Mouse (Mus musculus) limb, embryonic 14.5 days (tissue): Measurements from ENCODE around the gene Lrrc59. TPM values are rescaled to one million over a fixed set of nuclear protein-coding genes. Genes with fewer than 3 reads are reported as not detected.

Source experiments
- ATAC-seq: fragments of 200-750 bp; cut with Nextera tagmentation; 2 replicates; pipeline ENCODE4 v1.8.0; 2017; ENCODE audit warnings: low read depth, moderate number of reproducible peaks, moderate TSS enrichment; ENCODE audit not compliant: low FRiP score
- DNase-seq: peaks from one replicate; pipeline ENCODE4 v3.0.0-alpha.2; 2015; ENCODE audit warnings: low spot score
- H3K27ac ChIP-seq: fragments of 300-500 bp; sonication (generic); replicated peaks from 2 replicates; pipeline ENCODE4 v1.5.1; 2014; ENCODE audit warnings: low read depth, mild to moderate bottlenecking, low read length, moderate library complexity, mixed read lengths
- H3K27me3 ChIP-seq: fragments of 300-500 bp; sonication (generic); 2 replicates; pipeline ENCODE4 v1.6.1; 2014; ENCODE audit warnings: low read length, mixed read lengths; ENCODE audit not compliant: control insufficient read depth, insufficient read depth
- H3K36me3 ChIP-seq: fragments of 300-500 bp; sonication (generic); 2 replicates; pipeline ENCODE4 v1.6.1; 2014; ENCODE audit warnings: mild to moderate bottlenecking, low read length, moderate library complexity, mixed read lengths; ENCODE audit not compliant: control insufficient read depth, insufficient read depth
- H3K4me1 ChIP-seq: fragments of 300-500 bp; sonication (generic); 2 replicates; pipeline ENCODE4 v1.6.1; 2014; ENCODE audit warnings: antibody characterized with exemption, low read length, mixed read lengths; ENCODE audit not compliant: control insufficient read depth, insufficient read depth
- H3K4me2 ChIP-seq: fragments of 300-500 bp; sonication (generic); replicated peaks from 2 replicates; pipeline ENCODE4 v1.6.1; 2014; ENCODE audit warnings: low read depth, mild to moderate bottlenecking, low read length, moderate library complexity; ENCODE audit not compliant: severe bottlenecking
- H3K4me3 ChIP-seq: fragments of 300-500 bp; sonication (generic); replicated peaks from 2 replicates; pipeline ENCODE4 v1.5.1; 2014; ENCODE audit warnings: low read length
- H3K9ac ChIP-seq: fragments of 300-500 bp; sonication (generic); 2 replicates; pipeline ENCODE4 v1.6.1; 2014; ENCODE audit warnings: mild to moderate bottlenecking, low read depth, low read length, moderate library complexity; ENCODE audit not compliant: severe bottlenecking
- H3K9me3 ChIP-seq: fragments of 300-500 bp; sonication (generic); 2 replicates; pipeline ENCODE4 v1.6.1; 2016; ENCODE audit warnings: low read length; ENCODE audit not compliant: control insufficient read depth
- POLR2A ChIP-seq: fragments of 200-500 bp; IDR thresholded peaks from 2 replicates; pipeline ENCODE4 v1.8.0; 2012; ENCODE audit warnings: inconsistent platforms, mild to moderate bottlenecking, moderate library complexity, borderline replicate concordance; ENCODE audit not compliant: insufficient read depth, insufficient read length; ENCODE audit errors: extremely low read depth
- WGBS: fragments of 180-500 bp; shearing (Covaris S2); extraction: QIAGEN DNeasy Blood & Tissue Kit; methylation state at CpG from one replicate; pipeline ENCODE4 v1.1.7; 2014; 5-methylcytosine and 5-hydroxymethylcytosine counted together
- polyA plus RNA-seq, 2 experiments: library from polyadenylated mRNA; depleted of rRNA in 1 of 2; stranded (reverse) in 1 of 2; unstranded in 1 of 2; fragments of >200 nt; fragmentation: Nextera tagmentation in 1 of 2; extraction: Ambion mirVana in 1 of 2; gene quantifications; 2 replicates each; pipeline versions ENCODE4 v1.2.1 to v1.2.3; 2012 to 2014

Gene Lrrc59
- polyA plus RNA-seq, 2 experiments, result 149 to 200 TPM

DNA sequence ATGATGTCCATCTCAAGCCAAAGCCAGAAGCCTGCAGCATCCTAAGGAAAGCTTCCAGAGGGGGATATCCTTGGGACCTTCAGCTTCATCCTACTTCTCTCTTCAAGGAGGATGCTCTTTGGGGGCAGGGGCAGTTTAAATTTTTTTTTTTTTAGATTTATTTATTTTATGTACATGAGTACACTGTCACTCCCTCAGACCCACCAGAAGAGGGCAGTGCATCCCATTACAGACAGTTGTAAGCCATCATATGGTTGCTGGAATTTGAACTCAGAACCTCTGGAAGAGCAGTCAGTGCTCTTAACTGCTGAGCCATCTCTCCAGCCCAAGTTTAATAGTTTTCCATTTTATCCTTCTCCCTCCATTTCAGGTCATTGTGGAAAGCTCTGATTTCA, 8.1 kb upstream of the Lrrc59 start:
- TF ChIP-seq POLR2A, result no peak
- Histone ChIP-seq H3K9me3 (no peaks in the 10 kb centered on the region), H3K4me2 (no peak overlapping the region), H3K36me3 (no peaks in the 10 kb centered on the region), H3K9ac (no peak overlapping the region), H3K27me3 (no peaks in the 10 kb centered on the region), H3K27ac (no peak overlapping the region), H3K4me1 (no peaks in the 10 kb centered on the region), H3K4me3 (no peak overlapping the region)
- no peak for DNase-seq
- ATAC-seq, result no peak

DNA sequence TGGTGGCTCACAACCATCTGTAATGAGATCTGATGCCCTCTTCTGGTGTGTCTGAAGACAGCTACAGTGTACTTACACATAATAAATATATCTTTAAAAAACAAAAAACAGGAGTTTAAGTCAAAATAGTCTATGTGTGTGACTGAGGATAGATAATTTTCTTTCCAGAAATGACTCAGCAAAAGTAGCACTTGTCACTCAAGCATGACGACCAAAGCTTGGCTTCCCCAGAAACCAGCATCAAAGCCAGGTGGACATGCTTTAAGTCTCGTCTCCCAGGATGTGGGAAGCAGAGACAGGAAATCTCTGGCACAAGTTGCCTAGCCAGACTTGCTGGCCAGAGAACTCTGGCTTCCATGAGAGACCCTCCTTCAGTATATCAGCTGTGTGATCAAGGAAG, 7.4 kb upstream of the Lrrc59 start:
- Histone ChIP-seq H3K36me3 (no peaks in the 10 kb centered on the region), H3K4me2 (no peak overlapping the region), H3K4me3 (no peak overlapping the region), H3K9ac (no peak overlapping the region), H3K9me3 (no peaks in the 10 kb centered on the region), H3K27ac (no peak overlapping the region), H3K27me3 (no peaks in the 10 kb centered on the region), H3K4me1 (no peaks in the 10 kb centered on the region)
- ATAC-seq, result no peak
- no peak for TF ChIP-seq POLR2A
- DNase-seq, result no peak
- 68% methylated on average over 2 of the region's 2 CpGs for WGBS

DNA sequence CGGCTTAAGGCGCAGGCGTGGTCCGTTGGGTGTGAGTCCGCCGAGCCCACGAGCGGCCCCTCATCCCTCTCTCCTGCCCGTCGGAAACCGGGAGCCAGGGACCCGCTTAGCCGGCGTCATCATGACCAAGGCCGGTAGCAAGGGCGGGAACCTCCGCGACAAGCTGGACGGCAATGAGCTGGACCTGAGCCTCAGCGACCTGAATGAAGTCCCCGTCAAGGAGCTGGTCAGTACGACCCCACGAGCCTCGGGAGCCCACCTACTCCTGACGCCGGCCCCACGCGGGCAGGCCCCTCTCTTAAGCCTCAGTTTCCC, 274 bp downstream of the Lrrc59 start:
- Histone ChIP-seq H3K27me3 (no peaks in the 10 kb centered on the region), H3K4me3 (peak overlapping the region; percentile 100), H3K4me1 (peaks cover 10% of the 10 kb centered on the region), H3K36me3 (peaks cover 35% of the 10 kb centered on the region), H3K27ac (peak overlapping the region; percentile 80), H3K9me3 (no peaks in the 10 kb centered on the region), H3K9ac (peak overlapping the region; percentile 90), H3K4me2 (peak overlapping the region; percentile 79)
- no peak for DNase-seq
- 0% methylated on average over 25 of the region's 28 CpGs for WGBS
- no peak for TF ChIP-seq POLR2A
- ATAC-seq, result no peak; the same call in 1 of the 2 replicates

DNA sequence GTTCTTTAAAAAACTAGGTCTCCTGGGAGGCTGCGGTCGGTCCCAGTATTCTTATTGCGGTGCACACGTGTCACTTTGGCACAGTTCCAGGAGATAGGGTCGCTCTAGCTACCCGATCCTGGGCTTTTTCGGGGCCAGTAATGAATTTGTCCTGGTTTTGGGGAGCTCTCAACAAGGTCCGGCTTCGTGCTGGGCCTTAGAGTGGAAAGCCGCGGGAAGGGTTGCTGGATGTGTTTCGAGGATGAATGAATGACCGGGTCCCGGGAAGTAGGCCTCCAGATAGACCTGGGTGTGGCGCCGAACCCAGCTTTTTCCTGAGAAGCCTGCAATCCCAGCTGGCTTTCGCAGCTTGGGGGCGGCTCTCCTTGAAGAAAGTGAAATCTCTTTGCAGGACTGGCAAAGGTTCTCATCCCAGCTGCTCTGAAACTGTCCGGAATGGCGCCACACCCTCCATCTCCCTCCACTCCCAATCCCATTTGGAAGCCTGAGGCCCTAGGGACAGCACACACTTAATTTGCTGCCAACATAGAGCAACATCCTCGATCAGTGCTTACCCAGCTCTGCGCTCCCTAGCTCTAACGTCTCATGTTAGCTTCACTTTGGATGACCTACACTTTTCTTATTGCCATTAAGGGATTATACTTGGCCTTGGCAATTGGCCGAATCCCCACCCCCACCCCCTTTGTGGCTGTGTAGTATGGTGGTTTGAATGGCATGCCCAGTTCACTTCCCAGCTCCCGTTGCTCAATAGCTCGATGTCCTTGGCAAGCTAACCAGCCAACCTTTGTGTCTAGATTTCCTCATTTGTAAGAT, 838 bp downstream of the Lrrc59 start:
- no peaks in the 10 kb centered on the region for H3K27me3 ChIP-seq
- peak overlapping the region; percentile 90 for H3K9ac ChIP-seq
- DNase-seq (peak; percentile 53), ATAC-seq (no peak)
- peak overlapping the region; percentile 79 for H3K4me2 ChIP-seq
- H3K4me3 ChIP-seq, result peak overlapping the region; percentile 100
- peaks cover 10% of the 10 kb centered on the region for H3K4me1 ChIP-seq
- H3K36me3 ChIP-seq, result peaks cover 41% of the 10 kb centered on the region
- H3K9me3 ChIP-seq, result no peaks in the 10 kb centered on the region
- no peak for TF ChIP-seq POLR2A
- peak overlapping the region; percentile 80 for H3K27ac ChIP-seq
- WGBS, result 12% methylated on average over 26 of the region's 26 CpGs

DNA sequence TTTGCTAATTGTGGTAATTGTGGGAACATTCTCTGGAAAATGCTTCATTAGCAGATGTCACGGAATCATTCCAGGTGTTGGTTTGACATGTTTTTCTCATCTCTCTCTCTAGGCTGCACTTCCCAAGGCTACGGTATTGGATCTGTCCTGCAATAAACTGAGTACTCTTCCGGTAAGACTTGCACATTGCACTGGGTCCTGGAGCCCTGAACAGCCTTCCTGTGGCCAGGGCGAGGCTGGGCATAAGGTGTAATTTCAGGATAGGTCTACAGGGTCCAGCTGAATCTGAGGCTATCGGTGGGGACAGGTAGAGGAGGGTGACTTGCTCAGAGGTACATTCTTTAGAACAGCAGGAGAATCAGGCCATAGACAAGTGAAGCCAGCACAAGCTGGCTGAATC, 2.4 kb downstream of the Lrrc59 start:
- Histone ChIP-seq H3K4me2 (no peak overlapping the region), H3K36me3 (peaks cover 56% of the 10 kb centered on the region), H3K27ac (no peak overlapping the region), H3K4me3 (no peak overlapping the region), H3K4me1 (peaks cover 10% of the 10 kb centered on the region), H3K9ac (no peak overlapping the region), H3K27me3 (no peaks in the 10 kb centered on the region), H3K9me3 (no peaks in the 10 kb centered on the region)
- no peak for TF ChIP-seq POLR2A
- DNase-seq, result no peak
- no peak for ATAC-seq
- 95% methylated on average over 5 of the region's 5 CpGs for WGBS
